Mouse (Mus musculus) MEL (cell line): Measurements from ENCODE around the gene Hgd. TPM values are rescaled to one million over a fixed set of nuclear protein-coding genes. Genes with fewer than 3 reads are reported as not detected.

Source experiments
- DNase-seq: peaks from one replicate; pipeline ENCODE4 v3.0.0; 2011; ENCODE audit warnings: low read depth, low spot score
- H3K27ac ChIP-seq: 2 replicates; pipeline ENCODE4 v1.5.1; 2012; ENCODE audit warnings: low read depth, mild to moderate bottlenecking, control low read depth, low read length, moderate library complexity; ENCODE audit not compliant: control insufficient read depth
- H3K27me3 ChIP-seq, 2 experiments: fragments of 150-350 bp in 1 of 2; sonication (generic) in 1 of 2; 2 replicates each; pipeline ENCODE4 v1.6.1; 2012; ENCODE audit warnings: low read length in 2 of 2, mild to moderate bottlenecking in 2 of 2, improper control_type of control experiment in 1 of 2, moderate library complexity in 1 of 2; ENCODE audit not compliant: insufficient read depth in 2 of 2, control insufficient read depth in 1 of 2
- H3K36me3 ChIP-seq, 2 experiments: 2 replicates each; pipeline ENCODE4 v1.6.1; 2012 to 2014; ENCODE audit warnings: low read length in 2 of 2, improper control_type of control experiment in 1 of 2, inconsistent platforms in 1 of 2, mild to moderate bottlenecking in 1 of 2; ENCODE audit not compliant: insufficient read depth in 2 of 2, control insufficient read depth in 1 of 2
- H3K4me1 ChIP-seq, 2 experiments: fragments of 150-350 bp in 1 of 2; sonication (generic) in 1 of 2; 2 replicates each; pipeline ENCODE4 v1.6.1; 2012; ENCODE audit warnings: low read length in 2 of 2, improper control_type of control experiment in 1 of 2, mild to moderate bottlenecking in 1 of 2; ENCODE audit not compliant: insufficient read depth in 2 of 2, control insufficient read depth in 1 of 2
- H3K4me3 ChIP-seq, 2 experiments: fragments of 150-350 bp in 1 of 2; sonication (generic) in 1 of 2; 2 replicates each; pipeline ENCODE4 v1.5.1; 2012; ENCODE audit warnings: low read depth in 2 of 2, low read length in 2 of 2, mild to moderate bottlenecking in 2 of 2, moderate library complexity in 2 of 2, control low read depth in 1 of 2, improper control_type of control experiment in 1 of 2; ENCODE audit not compliant: control insufficient read depth in 1 of 2, insufficient read depth in 1 of 2
- H3K79me2 ChIP-seq: 2 replicates; pipeline ENCODE4 v1.6.1; 2012; ENCODE audit warnings: mild to moderate bottlenecking, low read length, moderate library complexity; ENCODE audit not compliant: control insufficient read depth, poor library complexity, insufficient read depth
- H3K9ac ChIP-seq: 2 replicates; pipeline ENCODE4 v1.6.1; 2012; ENCODE audit warnings: low read depth, mild to moderate bottlenecking, control low read depth, low read length, moderate library complexity; ENCODE audit not compliant: control insufficient read depth, poor library complexity, severe bottlenecking
- H3K9me3 ChIP-seq: fragments of 150-350 bp; sonication (generic); replicated peaks from 2 replicates; pipeline ENCODE4 v1.6.1; 2012; ENCODE audit warnings: mild to moderate bottlenecking, low read length, improper control_type of control experiment, moderate library complexity; ENCODE audit not compliant: insufficient read depth
- CHD2 ChIP-seq: IDR thresholded peaks from 2 replicates; pipeline ENCODE4 v1.6.1; 2011; ENCODE audit warnings: low read length, improper control_type of control experiment
- EP300 ChIP-seq, 2 experiments: IDR thresholded peaks; 2 replicates each; pipeline ENCODE4 v1.6.1; 2011; ENCODE audit warnings: improper control_type of control experiment in 2 of 2, low read length in 2 of 2, low read depth in 1 of 2, mild to moderate bottlenecking in 1 of 2
- ETS1 ChIP-seq: IDR thresholded peaks from 2 replicates; pipeline ENCODE4 v1.6.1; 2012; ENCODE audit warnings: low read depth, mild to moderate bottlenecking, inconsistent platforms, low read length, improper control_type of control experiment, moderate library complexity
- GABPA ChIP-seq: IDR thresholded peaks from 2 replicates; pipeline ENCODE4 v1.6.1; 2012; ENCODE audit warnings: low read depth, mild to moderate bottlenecking, inconsistent platforms, low read length, improper control_type of control experiment, moderate library complexity
- HCFC1 ChIP-seq: IDR thresholded peaks from 2 replicates; pipeline ENCODE4 v1.6.1; 2012; ENCODE audit warnings: low read depth, mild to moderate bottlenecking, inconsistent platforms, low read length, improper control_type of control experiment, moderate library complexity
- MAFK ChIP-seq: IDR thresholded peaks from 2 replicates; pipeline ENCODE4 v1.6.1; 2011; ENCODE audit warnings: low read depth, mild to moderate bottlenecking, low read length, improper control_type of control experiment, borderline replicate concordance
- MAX ChIP-seq: IDR thresholded peaks from 2 replicates; pipeline ENCODE4 v1.6.1; 2011; ENCODE audit warnings: low read length, improper control_type of control experiment
- MAZ ChIP-seq: IDR thresholded peaks from 2 replicates; pipeline ENCODE4 v1.6.1; 2012; ENCODE audit warnings: low read depth, mild to moderate bottlenecking, inconsistent platforms, low read length, improper control_type of control experiment
- MXI1 ChIP-seq: IDR thresholded peaks from 2 replicates; pipeline ENCODE4 v1.6.1; 2011; ENCODE audit warnings: mild to moderate bottlenecking, low read depth, low read length, improper control_type of control experiment
- MYB ChIP-seq: IDR thresholded peaks from 2 replicates; pipeline ENCODE4 v1.6.1; 2011; ENCODE audit warnings: mild to moderate bottlenecking, low read depth, low read length, improper control_type of control experiment
- MYC ChIP-seq: IDR thresholded peaks from 2 replicates; pipeline ENCODE4 v1.6.1; 2011; ENCODE audit warnings: low read depth, mild to moderate bottlenecking, low read length, improper control_type of control experiment, moderate library complexity
- POLR2A ChIP-seq, 2 experiments: IDR thresholded peaks; 2 replicates each; pipeline ENCODE4 v1.6.1; 2011 to 2012; ENCODE audit warnings: low read length in 2 of 2, mild to moderate bottlenecking in 2 of 2, control low read depth in 1 of 2, improper control_type of control experiment in 1 of 2, low read depth in 1 of 2, moderate library complexity in 1 of 2; ENCODE audit not compliant: control insufficient read depth in 1 of 2, insufficient read depth in 1 of 2, poor library complexity in 1 of 2
- SMC3 ChIP-seq: IDR thresholded peaks from 2 replicates; pipeline ENCODE4 v1.6.1; 2011; ENCODE audit warnings: low read depth, low read length, improper control_type of control experiment
- TAL1 ChIP-seq: IDR thresholded peaks from 2 replicates; pipeline ENCODE4 v1.6.1; 2012; ENCODE audit warnings: mild to moderate bottlenecking, inconsistent platforms, low read length, moderate library complexity, mixed read lengths
- UBTF ChIP-seq: IDR thresholded peaks from 2 replicates; pipeline ENCODE4 v1.6.1; 2012; ENCODE audit warnings: low read depth, mild to moderate bottlenecking, inconsistent platforms, low read length, improper control_type of control experiment, moderate library complexity, borderline replicate concordance; ENCODE audit not compliant: insufficient read depth
- USF1 ChIP-seq: IDR thresholded peaks from 2 replicates; pipeline ENCODE4 v1.6.1; 2014; ENCODE audit warnings: low read depth, mild to moderate bottlenecking, inconsistent platforms, low read length, improper control_type of control experiment, moderate library complexity
- ZMIZ1 ChIP-seq: IDR thresholded peaks from 2 replicates; pipeline ENCODE4 v1.6.1; 2012; ENCODE audit warnings: low read depth, mild to moderate bottlenecking, inconsistent platforms, low read length, improper control_type of control experiment, moderate library complexity
- polyA plus RNA-seq, 2 experiments: library from polyadenylated mRNA; stranded (reverse) in 1 of 2; unstranded in 1 of 2; fragments of >175 nt in 1 of 2; fragments of >200 nt in 1 of 2; gene quantifications; 2 replicates each; pipeline versions ENCODE4 v1.2.1 to v1.2.4; 2012; ENCODE audit warnings: low replicate concordance in 2 of 2, low read depth in 1 of 2; ENCODE audit not compliant: insufficient read length in 2 of 2, insufficient read depth in 1 of 2, missing spikeins in 1 of 2
- total RNA-seq: library from RNA; depleted of rRNA; stranded (reverse); fragments of 300-350 nt; gene quantifications from 2 replicates; pipeline ENCODE4 v1.2.3, GENCODE M21; 2012

Hgd gene
- total and polyA plus RNA-seq, 3 experiments, result not detected

GRCm38 (mm10) chr16:37614540-37614939, 34.6 kb downstream of the Hgd start:
- Histone ChIP-seq H3K27me3 (no peaks in the 10 kb centered on the region; a peak in 3 of 4 replicates), H3K9ac (no peak overlapping the region), H3K79me2 (no peaks in the 10 kb centered on the region), H3K4me1 (no peaks in the 10 kb centered on the region), H3K27ac (no peak overlapping the region), H3K4me3 (no peak overlapping the region), H3K9me3 (no peaks in the 10 kb centered on the region), H3K36me3 (no peaks in the 10 kb centered on the region)
- no peak for DNase-seq
- no peak for TF ChIP-seq POLR2A (IDR thresholded peaks at IDR 0.05; ENCODE audit: control insufficient read depth in 1 of 2, insufficient read depth in 1 of 2, low read depth in 1 of 2, low read length in 2 of 2, poor library complexity in 1 of 2)
- no peak for TF ChIP-seq SMC3
- no peak for TF ChIP-seq GABPA
- no peak for TF ChIP-seq MYC
- no peak for TF ChIP-seq MYB
- no peak for TF ChIP-seq ZMIZ1
- no peak for TF ChIP-seq TAL1
- TF ChIP-seq CHD2, result no peak

GRCm38 (mm10) chr16:37615429-37615828, 35.5 kb downstream of the Hgd start:
- Histone ChIP-seq H3K4me3 (no peak overlapping the region), H3K9ac (no peak overlapping the region), H3K79me2 (no peaks in the 10 kb centered on the region), H3K36me3 (no peaks in the 10 kb centered on the region), H3K27ac (no peak overlapping the region), H3K27me3 (no peaks in the 10 kb centered on the region; a peak in 3 of 4 replicates), H3K9me3 (no peaks in the 10 kb centered on the region), H3K4me1 (no peaks in the 10 kb centered on the region)
- DNase-seq, result no peak
- TF ChIP-seq MAZ, result no peak
- TF ChIP-seq HCFC1, result no peak
- no peak for TF ChIP-seq UBTF
- TF ChIP-seq MXI1, result no peak
- no peak for TF ChIP-seq MAFK
- no peak for TF ChIP-seq MAX
- no peak for TF ChIP-seq USF1
- TF ChIP-seq ETS1, result no peak
- no peak for TF ChIP-seq POLR2A (IDR thresholded peaks at IDR 0.05; ENCODE audit: control insufficient read depth in 1 of 2, insufficient read depth in 1 of 2, low read depth in 1 of 2, low read length in 2 of 2, poor library complexity in 1 of 2)
- no peak for TF ChIP-seq MYC
- no peak for TF ChIP-seq EP300 (IDR thresholded peaks at IDR 0.05; ENCODE audit: low read depth in 1 of 2, low read length in 2 of 2)
